Mouse (Mus musculus) cortical plate, adult 2 months (tissue): Measurements from ENCODE around the gene Rab5if. TPM values are rescaled to one million over a fixed set of nuclear protein-coding genes. Genes with fewer than 3 reads are reported as not detected.
"Not testable (repeated sequence)": the region's sequence is repeated elsewhere in the genome, so short reads cannot be mapped to it uniquely, and the experiment has no call there.

Experiments
- H3K27ac ChIP-seq: fragments of 200-500 bp; 2 replicates; pipeline ENCODE4 v1.5.1; 2012; ENCODE audit warnings: low read length, control low read depth, inconsistent platforms; ENCODE audit not compliant: insufficient read depth
- H3K4me1 ChIP-seq: fragments of 200-500 bp; 2 replicates; pipeline ENCODE4 v1.6.1; 2011; ENCODE audit warnings: low read length; ENCODE audit not compliant: control insufficient read depth, insufficient read depth
- H3K4me3 ChIP-seq: fragments of 200-500 bp; 2 replicates; pipeline ENCODE4 v1.5.1; 2011; ENCODE audit warnings: mild to moderate bottlenecking, low read length, control low read depth; ENCODE audit not compliant: insufficient read depth
- CTCF ChIP-seq: fragments of 200-500 bp; IDR thresholded peaks from 2 replicates; pipeline ENCODE4 v1.5.1; 2011; ENCODE audit warnings: mild to moderate bottlenecking, control low read depth, low read length; ENCODE audit not compliant: insufficient read depth; ENCODE audit errors: extremely low read depth
- POLR2A ChIP-seq: fragments of 200-500 bp; IDR thresholded peaks from 2 replicates; pipeline ENCODE4 v1.6.1; 2011; ENCODE audit warnings: mild to moderate bottlenecking, low read length, control low read depth; ENCODE audit not compliant: insufficient read depth; ENCODE audit errors: extremely low read depth
- polyA plus RNA-seq: library from polyadenylated mRNA; depleted of rRNA; stranded (reverse); fragments of >200 nt; gene quantifications from 2 replicates; pipeline ENCODE4 v1.2.3, GENCODE M21; 2012

The Rab5if gene
- polyA plus RNA-seq, 1 experiment = 110 TPM

DNA sequence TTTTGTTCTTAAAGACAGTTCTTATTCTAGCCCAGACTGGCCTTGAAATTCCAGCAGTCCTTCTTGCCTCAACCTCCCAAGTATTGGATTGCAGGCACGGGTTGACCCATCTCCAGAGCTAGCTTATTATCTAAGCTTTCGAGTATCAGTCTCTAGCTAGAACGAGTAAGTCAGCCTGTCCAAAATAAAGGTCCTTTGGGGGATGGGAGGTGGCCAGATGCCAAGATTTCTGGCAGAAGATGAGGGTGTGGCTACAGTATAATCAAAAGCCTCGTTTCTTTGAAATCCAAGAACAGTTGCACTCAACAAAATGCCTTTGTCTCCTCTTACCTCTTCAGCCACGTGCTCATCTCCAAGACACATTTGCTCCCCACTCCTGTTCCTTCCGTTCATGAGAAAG, 7.6 kb downstream of the Rab5if start:
- Histone ChIP-seq H3K27ac (no peak overlapping the region), H3K4me1 (peaks cover under 1% of the 10 kb centered on the region; the same call in 1 of the 2 replicates), H3K4me3 (no peak overlapping the region)
- no peak for TF ChIP-seq CTCF

DNA sequence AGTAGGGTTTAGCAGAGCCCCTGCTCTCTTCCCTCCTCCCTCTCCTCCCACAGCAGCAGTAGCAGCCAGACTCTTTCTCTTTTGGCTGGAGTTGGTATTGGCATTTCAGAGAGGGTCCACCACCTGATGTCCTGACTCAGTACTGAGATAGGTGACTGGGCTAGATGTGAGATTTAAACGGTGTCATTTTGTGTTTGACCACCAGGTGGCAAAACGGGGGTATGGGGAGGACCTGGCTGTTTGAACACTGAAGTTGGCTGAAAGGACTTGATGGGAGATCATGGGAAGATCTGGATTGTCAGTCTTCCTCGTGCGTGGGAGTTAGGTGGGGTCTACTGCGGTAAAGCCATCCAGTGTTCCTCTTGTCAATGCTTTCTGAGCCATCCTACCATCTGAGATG, 10.7 kb downstream of the Rab5if start:
- Histone ChIP-seq H3K27ac (no peak overlapping the region), H3K4me3 (no peak overlapping the region), H3K4me1 (no peaks in the 10 kb centered on the region)
- TF ChIP-seq CTCF = peak; percentile 76
- no peak for TF ChIP-seq POLR2A

DNA sequence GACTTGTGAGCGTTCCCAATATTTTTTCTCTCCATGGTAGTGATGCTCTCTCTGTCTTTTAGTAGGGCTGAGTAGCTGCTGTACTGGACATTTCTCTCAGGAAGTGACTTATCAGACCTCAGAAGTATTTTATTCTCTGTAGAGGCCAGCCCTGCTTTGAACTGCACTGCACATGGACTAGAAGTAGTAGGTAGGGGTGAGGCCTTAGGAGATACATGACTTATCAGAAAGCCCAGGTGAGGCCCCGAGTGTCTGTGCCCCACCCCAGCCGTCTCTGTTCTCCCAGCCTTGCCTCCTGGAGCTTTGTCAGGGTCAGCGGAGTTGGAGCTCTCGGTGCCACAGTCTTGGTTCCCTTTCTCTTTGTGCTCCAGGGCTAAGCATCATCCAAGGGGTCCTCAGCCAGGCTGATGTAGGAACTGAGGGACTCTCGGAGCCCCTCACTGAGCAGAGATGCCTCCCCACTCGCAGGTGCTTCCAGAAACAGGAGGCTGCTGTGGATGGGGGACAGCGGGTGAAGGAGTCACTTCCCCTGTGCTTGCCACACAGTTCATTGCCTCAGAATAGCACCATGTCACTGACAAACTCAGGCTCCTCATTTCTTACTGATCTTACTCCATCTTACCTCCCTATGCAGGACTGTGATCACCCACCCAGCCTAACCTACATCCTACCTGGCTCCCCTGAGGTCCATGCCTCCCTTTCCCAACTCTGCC, 11.3 kb downstream of the Rab5if start:
- H3K27ac ChIP-seq = no peak overlapping the region
- TF ChIP-seq CTCF = no peak
- TF ChIP-seq POLR2A = no peak
- H3K4me3 ChIP-seq = no peak overlapping the region
- no peaks in the 10 kb centered on the region for H3K4me1 ChIP-seq

DNA sequence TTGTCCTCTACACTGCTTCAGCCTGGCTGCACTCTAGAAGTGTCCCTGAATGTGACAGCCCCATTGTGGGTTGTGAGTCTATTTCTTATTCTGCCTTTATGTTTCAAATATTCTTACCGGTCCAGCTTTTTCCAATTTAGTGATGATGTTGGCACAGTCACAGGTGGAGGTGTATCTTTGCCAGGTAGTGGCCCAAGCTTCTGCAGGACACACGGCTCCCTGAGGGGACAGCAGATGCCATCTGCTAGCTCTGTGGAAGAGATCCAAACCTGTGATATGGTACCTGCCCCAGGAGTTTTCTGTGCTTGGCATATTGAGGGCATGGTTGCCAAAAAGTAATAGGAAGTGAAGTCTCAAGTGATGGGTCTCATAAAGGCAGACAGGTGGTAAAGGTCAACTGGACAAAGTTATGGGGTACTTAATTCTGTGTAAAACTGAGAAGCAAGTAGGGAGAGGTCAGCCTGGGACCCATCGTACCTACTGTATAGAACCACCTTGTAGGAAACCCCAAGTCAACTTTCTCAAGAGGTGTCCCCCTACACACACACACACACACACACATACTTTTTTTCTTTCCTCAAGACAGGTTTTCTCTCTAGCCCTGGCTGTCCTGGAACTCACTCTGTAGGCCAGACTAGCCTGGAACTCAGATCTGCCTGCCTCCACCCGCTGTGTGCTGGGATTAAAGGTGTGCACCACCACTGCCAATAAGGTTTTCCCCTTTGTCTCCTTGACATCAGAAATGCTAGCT, 12.0 kb downstream of the Rab5if start:
- no peak overlapping the region for H3K4me3 ChIP-seq
- H3K4me1 ChIP-seq = no peaks in the 10 kb centered on the region
- no peak for TF ChIP-seq POLR2A
- no peak overlapping the region for H3K27ac ChIP-seq

DNA sequence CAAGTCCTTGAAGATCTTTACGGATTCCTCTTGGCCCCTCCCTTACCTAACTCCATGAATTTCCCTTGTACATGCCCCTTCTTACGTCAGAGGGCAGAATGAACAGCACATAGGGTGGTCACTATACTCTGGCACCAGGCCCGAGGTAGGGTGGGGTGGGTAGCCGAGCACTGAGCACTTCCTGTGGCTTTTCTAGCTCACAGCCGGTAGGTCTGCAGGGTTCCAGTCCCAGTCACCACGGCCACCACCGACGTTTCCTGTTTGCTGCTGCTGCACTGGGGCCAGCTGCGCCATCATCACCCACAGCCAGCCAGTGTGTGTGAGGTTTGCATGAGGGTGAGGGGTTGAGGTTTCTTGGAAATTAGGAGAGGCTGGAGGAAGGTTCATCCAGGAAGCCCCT, 14.8 kb downstream of the Rab5if start:
- no peak overlapping the region for H3K4me3 ChIP-seq
- TF ChIP-seq POLR2A (no peak), CTCF (no peak)
- no peaks in the 10 kb centered on the region for H3K4me1 ChIP-seq
- H3K27ac ChIP-seq = no peak overlapping the region

DNA sequence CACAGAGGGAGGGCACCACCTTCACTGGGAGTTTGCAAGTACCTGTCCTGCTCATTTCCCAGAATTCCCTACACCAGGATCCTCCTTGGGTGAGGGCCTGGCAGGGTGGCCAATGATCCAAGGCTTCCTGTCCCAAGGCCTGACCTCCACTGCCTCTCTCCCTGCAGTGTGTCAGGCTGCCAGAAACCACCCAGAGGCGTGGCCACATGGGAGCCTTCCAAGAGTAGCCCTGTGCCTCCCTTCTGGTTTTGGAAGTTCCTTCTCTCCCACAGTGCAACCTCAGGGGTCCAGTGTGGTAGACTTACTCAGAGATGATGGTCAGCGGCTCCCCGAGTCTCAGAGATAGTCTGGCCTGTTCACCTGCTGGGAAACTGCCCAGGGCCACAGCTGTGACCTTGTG, 16.6 kb downstream of the Rab5if start:
- TF ChIP-seq CTCF (no peak), POLR2A (no peak)
- H3K4me3 ChIP-seq = no peak overlapping the region
- no peak overlapping the region for H3K27ac ChIP-seq
- H3K4me1 ChIP-seq = no peaks in the 10 kb centered on the region

DNA sequence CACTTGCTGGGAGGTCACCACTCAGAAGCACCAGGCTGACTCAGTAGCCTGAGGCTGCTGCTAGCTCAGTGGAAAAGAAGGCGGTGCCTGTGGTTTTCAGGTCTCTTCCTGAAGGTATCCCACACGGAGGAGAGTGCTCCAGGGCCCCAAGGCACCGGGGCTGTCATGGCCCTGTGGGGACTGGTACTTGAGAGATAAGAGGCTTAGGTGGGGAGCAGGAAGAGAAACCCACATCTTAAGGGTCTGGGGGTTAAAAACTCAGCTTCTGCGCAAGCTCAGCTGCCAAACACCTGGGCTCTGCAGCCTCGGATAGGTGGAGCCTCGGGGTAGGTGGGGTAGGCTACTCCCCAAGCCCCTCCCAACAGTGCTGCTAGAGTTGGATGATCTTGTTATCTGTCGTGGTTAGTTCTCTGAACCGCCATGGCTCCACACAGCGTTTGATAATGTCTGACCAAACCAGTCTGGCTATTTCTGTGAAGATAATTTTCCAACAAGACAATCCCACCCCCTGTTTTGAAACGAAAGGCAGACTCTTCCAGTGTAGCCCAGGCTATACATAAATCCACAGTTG, 19.6 kb downstream of the Rab5if start:
- no peak for TF ChIP-seq POLR2A
- Histone ChIP-seq H3K4me3 (no peak overlapping the region), H3K4me1 (no peaks in the 10 kb centered on the region), H3K27ac (no peak overlapping the region)

DNA sequence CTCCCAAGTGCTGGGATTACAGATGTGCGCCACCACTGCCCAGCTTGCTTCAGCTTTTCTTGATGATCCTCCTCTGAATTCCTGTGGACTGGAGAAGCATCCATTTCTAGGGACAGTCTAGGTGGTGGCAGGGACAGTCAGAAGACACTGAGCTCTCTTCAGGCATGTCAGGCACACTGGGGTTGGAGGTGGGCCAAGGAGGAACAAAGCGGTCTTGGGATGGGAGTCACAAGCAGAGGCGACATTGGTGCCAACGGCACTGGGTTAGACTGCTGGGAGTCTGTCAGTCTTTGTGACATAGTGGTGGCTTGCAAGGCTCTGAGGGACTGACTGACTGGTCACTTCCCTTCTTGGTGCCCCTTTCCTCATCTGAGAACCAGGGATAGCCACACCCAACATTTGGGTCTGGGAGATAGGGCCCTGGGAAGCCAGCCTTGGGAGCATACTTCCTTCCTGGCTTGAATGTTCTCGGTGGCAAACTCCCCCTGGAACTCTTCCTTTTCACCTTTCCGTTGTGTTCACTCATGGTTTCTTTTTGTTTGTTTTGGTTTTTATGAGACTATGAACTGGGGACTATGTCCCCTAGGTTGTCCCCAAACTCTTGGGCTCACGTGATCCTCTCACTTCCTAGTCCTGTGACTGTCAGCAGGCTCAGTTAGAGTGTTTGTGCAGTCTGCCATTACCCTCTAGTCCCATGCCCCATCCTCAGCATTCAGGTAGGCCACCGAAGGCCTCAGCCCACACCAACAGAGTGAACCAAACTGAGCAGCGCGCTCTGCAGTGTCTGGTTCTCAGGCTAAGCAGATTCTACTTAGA, 21.7 kb downstream of the Rab5if start:
- Histone ChIP-seq H3K4me1 (no peaks in the 10 kb centered on the region), H3K27ac (no peak overlapping the region), H3K4me3 (no peak overlapping the region)
- TF ChIP-seq CTCF (no peak), POLR2A (no peak)

DNA sequence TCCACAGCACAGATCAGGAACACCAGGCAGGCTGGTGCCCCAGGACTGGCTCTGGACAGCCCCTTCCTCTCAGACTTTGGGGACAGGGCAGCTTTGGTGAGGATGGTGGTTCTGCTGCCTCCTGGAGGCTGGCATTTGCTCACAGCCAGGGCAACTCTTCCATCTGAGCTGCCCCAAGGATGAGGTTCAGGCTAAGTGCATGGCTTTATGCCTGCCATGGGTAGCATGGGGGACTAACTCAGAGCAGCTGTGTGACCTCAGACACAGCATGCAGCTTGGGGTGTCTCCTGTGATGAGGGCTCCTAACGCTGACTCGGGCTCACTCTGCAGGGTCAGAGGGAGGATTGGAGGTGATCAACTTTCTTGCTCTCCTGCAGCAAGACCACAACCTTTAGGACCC, 22.7 kb downstream of the Rab5if start:
- not testable (repeated sequence) for H3K4me1 ChIP-seq, H3K27ac ChIP-seq, H3K4me3 ChIP-seq
